Mouse (Mus musculus) neutrophil, adult 5-6 weeks (primary cell): ENCODE data around the gene Micall1. TPM values are rescaled to one million over a fixed set of nuclear protein-coding genes. Genes with fewer than 3 reads are reported as not detected.

ENCODE experiments used
- ATAC-seq: fragments of 151-379, 151-347 bp; 2 replicates; pipeline ENCODE4 v1.8.0; 2017; ENCODE audit warnings: mild to moderate bottlenecking, moderate TSS enrichment; ENCODE audit not compliant: insufficient number of reproducible peaks, poor library complexity, low FRiP score, severe bottlenecking; ENCODE audit errors: extremely low read depth
- total RNA-seq: library from RNA; stranded (forward); fragments of 200-1000 nt; gene quantifications from 2 replicates; pipeline ENCODE4 v1.2.3, GENCODE M21; 2017

The Micall1 gene
- total RNA-seq, 1 experiment from 2014 or later: 32.7 TPM

- no peak for ATAC-seq
These were observed 15.7 kb downstream of the Micall1 start for GRCm38 (mm10) chr15:79124331-79124875.

DNA sequence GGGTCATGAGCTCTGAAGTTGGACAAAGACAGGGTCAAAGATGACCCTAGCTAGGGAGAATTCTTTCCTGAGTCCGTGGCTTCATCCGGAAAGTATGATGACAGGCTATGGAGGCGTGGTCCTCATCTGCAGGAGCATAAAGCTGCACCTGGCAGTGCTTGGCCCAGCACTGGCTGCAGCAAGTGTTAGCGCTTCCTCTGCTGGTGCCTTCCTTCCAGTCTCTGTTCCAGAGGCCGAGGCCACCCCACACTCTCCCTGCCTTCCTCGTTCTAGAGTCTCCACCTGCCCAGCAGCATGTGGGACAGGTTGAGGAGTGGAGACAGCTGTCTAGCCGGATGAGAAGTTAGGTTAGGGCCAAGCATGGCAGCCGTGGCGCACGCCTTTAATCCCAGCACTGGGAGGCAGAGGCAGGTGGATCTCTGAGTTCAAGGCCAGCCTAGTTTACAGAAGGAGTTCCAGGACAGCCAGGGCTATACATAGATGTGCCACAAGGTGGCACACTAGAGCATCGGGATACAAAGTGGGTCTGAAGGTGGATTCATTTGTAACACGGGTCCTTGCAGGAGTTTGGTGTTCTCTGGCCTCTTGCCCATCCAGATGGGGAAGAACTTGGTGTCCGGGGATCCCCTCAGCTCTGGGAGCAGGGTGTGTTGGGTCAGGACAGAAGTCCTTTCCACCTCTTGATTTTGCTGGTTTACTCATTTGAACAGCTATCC is 17.7 kb downstream of the Micall1 start:
- ATAC-seq: no peak

GRCm38 (mm10) chr15:79127101-79127500 is 18.4 kb downstream of the Micall1 start:
- ATAC-seq: no peak

GRCm38 (mm10) chr15:79128208-79128607 is 19.5 kb downstream of the Micall1 start:
- ATAC-seq: no peak

DNA sequence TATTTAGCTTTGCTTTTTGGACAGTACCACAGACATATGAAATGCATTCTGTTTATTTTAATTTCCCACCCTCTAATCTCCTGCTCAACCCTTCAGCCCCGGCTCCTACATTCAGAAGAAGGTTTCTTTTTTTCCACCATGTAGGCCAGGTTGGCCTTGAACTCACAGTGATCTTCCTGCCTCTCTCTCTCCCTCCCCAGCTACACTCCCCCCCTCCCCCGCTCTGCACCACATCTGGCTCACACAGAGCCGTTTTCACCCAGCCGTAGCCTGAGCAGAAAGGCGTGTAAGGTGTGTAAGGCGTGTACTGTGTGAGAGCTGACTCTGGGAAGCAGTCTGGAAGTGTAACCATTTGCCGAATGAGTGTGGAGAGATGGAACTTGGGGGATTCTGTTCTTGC is 20.6 kb downstream of the Micall1 start:
- ATAC-seq: no peak

GRCm38 (mm10) chr15:79130782-79131181 is 22.1 kb downstream of the Micall1 start:
- ATAC-seq: no peak

DNA sequence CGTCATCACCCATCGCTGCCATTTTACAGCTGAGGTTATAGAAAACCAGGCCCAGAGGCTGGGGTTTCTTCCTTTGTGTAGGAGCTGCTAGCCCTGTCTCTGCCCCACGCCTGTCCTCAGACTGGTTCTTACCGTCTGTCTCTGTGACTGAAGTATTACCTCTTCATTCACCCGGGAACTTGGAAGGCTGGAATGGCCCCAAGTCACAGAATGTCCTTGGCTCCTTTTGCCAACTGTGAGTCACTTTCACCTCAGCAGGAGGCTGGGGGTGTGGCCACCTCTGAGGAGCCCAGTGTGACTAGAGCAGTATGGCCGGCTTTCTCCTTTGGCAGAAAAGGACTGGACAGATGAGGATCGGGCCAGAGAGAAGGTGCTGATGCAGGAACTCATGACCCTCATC is 22.7 kb downstream of the Micall1 start:
- no peak for ATAC-seq

DNA sequence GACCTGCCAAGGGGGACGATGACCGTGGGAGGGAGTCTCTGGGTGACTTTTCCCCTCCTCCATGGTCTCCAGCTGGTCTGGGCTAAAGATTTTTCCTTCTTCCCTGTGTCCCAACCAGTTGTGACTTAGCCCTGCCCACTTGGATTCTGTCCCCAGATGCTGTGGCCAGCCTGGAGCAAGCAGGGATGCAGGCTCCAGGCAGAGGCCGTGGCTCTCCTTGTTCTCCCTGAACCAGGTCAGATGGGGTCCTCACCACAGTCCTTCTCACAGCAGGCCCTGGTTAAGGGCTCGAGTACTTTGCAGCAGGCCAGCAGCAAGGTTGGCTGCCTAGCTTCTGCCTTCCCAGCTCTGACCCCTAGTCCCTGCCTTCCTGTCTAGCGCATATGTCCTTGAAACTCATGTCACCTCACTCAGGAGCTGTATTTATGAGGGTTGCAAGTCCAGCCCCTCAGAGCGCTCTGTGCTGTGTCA is 24.5 kb downstream of the Micall1 start:
- no peak; the same call in 1 of the 2 replicates for ATAC-seq

- ATAC-seq: no peak
These were observed 26.0 kb downstream of the Micall1 start for GRCm38 (mm10) chr15:79134496-79135270.

GRCm38 (mm10) chr15:79135332-79135731 is 26.6 kb downstream of the Micall1 start:
- ATAC-seq: no peak

GRCm38 (mm10) chr15:79135783-79136575 is 27.3 kb downstream of the Micall1 start:
- no peak for ATAC-seq

DNA sequence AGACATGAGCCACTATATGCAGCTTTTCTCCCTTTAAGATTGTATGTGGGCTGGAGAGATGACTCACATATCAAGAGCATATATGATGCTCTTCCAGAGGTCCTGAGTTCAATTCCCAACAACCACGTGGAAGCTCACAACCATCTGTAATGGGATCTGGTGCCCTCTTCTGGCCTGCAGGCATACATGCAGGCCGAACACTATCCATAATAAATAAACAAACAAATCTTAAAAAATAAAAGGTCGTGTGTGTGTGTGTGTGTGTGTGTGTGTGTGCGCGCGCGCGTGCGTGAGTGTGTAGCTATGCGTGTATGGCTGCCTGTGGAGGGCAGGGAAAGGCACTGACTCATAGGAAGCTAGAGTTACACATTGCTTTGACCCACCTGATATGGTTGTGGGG is 30.9 kb downstream of the Micall1 start:
- ATAC-seq: no peak

GRCm38 (mm10) chr15:79140866-79141565 is 32.3 kb downstream of the Micall1 start, which contains the start of the genes Polr2f and 1700088E04Rik:
Gene Polr2f, plus strand, starts transcription at chr15:79141009.
Gene 1700088E04Rik, minus strand, starts transcription at chr15:79141253.
- peak; percentile 91 for ATAC-seq

DNA sequence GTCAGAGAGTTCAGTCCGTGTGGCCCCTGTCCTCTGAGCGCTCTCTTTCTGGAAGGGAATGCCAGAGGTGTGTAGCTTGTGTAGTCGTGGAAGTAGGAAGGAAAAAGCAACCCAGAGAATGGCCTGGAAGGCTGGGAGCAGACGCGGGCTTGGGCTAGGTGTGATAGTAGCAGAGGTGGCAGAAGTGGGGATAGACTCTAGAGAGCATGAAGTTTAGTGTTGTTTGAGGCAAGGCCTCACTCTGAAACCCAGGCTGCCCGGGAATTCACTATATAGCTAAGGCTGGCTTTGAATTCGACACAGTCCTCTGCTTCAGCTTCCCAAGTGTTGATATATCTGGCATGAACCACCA is 32.8 kb downstream of the Micall1 start:
- ATAC-seq: no peak

- ATAC-seq: no peak
These were observed 34.6 kb downstream of the Micall1 start for GRCm38 (mm10) chr15:79143316-79143715.

DNA sequence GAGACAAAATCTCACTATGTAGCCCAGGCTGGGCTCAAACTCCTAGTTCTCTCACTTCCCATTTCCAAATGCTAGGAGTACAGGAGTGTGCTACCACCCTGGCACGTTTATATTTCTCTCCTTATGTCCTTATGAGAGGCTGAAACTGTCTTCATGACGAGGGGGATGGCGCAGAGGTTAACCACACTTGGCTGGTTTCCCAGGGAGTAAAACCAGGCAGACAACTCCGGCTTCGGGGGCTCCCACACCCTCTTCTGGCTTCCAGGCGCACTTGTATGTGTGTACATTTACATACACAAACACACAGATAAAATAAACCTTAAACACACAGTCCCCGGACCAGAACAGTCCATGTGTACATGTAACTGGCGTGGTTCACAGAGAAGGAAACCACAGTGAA is 35.3 kb downstream of the Micall1 start:
- no peak for ATAC-seq

DNA sequence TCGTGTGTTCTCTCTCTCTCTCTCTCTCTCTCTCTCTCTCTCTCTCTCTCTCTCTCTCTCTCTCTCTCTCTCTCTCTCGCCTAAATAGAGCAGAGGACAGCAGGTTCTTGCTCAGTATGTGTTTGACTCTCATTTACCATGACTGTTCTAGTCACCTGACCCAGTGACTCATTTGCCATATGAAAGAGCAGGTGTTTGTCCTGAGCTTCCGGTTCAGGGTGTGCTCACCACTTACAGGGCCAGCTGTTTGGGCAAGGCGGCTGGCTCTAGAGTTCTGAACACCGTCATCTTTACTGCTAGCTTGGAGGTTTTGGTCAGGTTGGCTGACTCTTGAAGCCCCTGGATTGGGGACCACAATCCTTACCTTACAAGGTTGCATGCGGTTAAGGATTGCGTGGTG is 36.8 kb downstream of the Micall1 start:
- ATAC-seq: no peak

DNA sequence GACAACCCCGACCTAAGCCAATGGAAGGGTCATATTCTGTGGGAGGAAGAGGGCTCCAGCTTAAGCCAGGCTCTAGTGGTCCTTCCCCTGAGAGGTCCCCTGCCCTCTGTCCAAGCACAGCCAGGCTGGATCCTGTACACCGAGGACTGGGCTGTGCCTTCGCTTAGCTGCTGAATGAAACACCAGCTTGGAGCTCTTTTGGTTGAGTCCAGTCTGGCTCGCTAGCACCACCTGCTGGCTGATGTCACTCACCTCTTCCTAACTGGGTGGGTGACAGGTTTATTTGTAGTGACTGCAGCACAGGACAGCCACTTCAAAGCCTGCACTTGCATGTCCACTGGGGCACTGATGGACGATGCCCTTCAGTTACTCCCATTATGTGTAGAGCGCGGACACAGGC is 39.8 kb downstream of the Micall1 start:
- peak; percentile 59 for ATAC-seq

DNA sequence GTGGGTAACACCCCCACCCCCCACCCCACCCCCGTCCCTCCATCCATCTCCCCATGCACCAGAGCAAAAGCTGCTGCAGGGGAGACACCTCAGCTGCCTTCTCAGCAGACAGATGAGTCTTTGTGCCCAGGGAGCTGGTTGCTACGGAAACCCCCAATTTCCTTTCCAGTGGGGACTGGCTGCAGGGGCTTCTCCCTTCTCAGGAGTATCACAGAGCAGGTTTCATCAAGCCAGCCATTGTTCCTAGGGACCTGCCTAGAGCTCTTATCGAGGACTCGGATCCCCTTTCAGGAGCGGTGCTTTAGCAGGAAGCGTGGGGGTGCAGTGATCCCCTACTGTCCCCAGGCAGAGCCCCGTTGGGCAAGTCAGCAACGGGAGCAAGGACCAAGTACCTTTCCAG is 43.2 kb downstream of the Micall1 start:
- ATAC-seq: no peak
